Mouse (Mus musculus) skeletal muscle tissue, adult 2 months (tissue): ENCODE results near the gene Pp2d1.

Experiments used
- DNase-seq: peaks from one replicate; pipeline ENCODE4 v3.0.0-alpha.2; 2012; ENCODE audit warnings: low read depth, low spot score

The Pp2d1 gene

GRCm38 (mm10) chr17:53566161-53566918 is 27.1 kb upstream of the Pp2d1 start, which contains the start of gene Kat2b:
Gene Kat2b, plus strand, starts transcription at chr17:53566861.
- DNase-seq, result peak; percentile 63

DNA sequence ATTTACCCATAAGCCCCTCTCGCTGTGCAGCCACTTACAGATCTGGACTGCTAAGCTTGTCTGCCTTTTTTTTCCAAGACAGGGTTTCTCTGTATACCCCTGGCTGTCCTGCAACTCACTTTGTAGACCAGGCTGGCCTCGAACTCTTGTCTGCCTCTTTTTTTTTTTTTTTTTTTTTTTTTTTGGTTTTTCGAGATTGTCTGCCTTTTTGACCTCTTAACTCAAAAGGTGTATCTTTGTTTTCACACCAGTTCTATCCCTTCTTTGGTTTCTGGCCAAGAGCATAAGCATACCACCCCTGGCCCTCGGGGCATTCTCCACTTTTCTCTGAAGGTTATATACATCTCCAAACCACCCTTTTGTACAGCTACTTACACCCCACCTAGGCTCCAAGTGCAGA is 25.6 kb upstream of the Pp2d1 start:
- no peak for DNase-seq

- no peak for DNase-seq
Observed at GRCm38 (mm10) chr17:53561458-53562029, 22.3 kb upstream of the Pp2d1 start.

- no peak for DNase-seq
Observed at GRCm38 (mm10) chr17:53559646-53560045, 20.4 kb upstream of the Pp2d1 start.

- DNase-seq, result no peak
Observed at GRCm38 (mm10) chr17:53557443-53557842, 18.2 kb upstream of the Pp2d1 start.

DNA sequence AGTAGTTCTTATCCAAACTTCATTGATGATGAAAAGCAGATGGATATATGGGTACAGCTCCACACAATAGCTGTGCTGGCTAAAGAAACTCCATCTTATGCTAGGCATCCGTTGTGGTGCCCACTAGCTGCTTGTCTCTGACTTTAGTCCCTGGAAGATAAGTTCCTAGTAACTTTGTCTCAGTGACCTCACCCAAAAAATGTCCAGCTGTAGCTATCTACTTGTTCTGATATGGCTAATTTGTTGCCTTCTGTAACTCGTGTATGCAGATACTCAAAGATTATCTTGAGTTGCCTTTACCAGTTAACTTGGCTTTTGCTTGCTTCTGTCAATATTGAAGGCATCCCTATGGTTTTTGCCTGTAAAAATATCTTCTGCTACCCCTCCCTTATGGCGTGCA is 15.6 kb upstream of the Pp2d1 start:
- no peak for DNase-seq

GRCm38 (mm10) chr17:53554088-53554487 is 14.8 kb upstream of the Pp2d1 start:
- no peak for DNase-seq

DNA sequence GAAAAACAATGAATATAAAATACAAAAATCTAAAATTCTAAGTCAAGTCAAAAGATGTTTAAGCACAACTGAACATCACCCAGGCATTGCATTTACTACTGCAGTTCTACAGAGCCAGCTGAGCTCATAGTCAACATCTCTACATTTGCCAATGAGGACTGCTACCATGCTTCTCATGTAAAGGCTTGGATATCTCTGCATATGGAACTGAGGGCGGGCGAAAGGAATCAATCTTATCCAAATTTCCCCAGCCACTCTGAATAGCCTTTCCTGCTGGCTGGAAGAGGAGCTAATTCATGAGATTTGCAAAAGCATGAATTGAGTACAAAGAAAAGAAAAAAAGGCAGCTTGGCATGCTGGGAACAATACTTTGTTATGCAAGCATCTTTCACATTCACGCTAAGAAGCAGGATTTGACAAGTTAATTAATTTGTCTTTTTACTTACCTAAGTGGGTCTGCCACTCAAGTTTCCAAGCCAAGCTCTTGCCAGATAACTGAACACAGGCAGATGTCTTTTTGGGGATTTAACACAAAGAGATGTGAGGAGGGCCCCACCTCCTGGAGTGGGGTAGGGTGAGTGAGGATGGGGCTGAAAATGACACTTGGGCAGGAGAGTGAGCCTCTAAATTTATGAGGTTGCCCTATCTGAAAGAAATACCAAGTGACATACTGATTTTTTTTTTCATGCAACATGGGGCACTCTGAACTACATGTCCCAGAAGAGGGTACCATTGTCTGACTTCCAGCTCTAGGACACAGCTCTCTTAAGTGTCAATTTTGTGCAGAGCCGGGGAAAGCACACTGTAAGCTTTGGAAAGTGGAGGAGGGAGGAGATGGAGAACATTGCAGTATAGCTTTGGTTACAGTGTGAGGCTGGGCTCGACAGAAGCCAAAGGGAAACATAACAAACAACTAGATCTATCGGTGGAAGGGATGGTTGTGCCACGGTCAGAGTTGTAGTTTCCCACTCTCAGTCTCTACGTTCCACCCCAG is 12.4 kb upstream of the Pp2d1 start:
- no peak for DNase-seq

- peak; percentile 12 for DNase-seq
Observed at GRCm38 (mm10) chr17:53543591-53544324, 4.5 kb upstream of the Pp2d1 start.

DNA sequence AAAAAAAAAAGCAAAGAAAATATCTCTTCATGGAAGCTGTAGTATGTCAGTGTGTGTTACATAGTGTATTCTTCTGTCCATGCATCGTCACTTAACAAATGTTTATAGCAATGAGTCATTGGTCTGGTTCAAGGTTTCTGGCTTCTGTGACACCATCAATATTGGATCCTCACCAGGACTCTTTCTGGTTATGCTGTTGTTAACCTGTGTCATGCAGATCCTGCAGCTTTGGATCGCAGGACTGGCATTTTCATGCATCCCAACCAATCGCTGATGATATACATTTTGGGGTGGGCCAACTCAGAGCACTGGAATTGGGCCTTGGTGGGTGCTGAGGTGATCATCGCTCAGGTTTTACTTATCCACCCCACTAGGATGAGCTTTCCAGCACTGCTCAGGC is 3.3 kb upstream of the Pp2d1 start:
- no peak for DNase-seq

GRCm38 (mm10) chr17:53532425-53532824 is 6.8 kb downstream of the Pp2d1 start:
- no peak for DNase-seq

GRCm38 (mm10) chr17:53531160-53531559 is 8.1 kb downstream of the Pp2d1 start:
- no peak for DNase-seq

GRCm38 (mm10) chr17:53528034-53528433 is 11.2 kb downstream of the Pp2d1 start:
- DNase-seq, result no peak

DNA sequence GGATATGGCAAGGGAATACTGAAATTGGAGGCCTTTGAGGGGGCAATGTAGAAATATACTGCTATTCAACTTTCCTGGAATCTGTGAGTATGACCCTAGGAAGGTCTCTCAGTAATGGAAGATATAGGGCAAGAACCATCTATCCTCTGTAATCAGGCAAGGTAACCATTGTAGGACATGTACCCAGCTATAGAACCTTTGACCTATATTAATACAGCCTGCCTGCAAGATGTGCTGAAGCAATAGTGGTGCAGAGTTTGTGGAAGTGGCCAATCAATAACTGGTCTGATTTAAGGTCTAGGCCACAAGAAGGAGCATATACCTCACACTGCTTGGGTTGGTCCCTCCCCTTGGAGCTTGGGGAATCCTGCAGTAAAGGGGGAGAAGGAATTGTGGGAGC is 18.7 kb downstream of the Pp2d1 start:
- no peak for DNase-seq

GRCm38 (mm10) chr17:53519364-53519763 is 19.9 kb downstream of the Pp2d1 start:
- no peak for DNase-seq

GRCm38 (mm10) chr17:53512311-53512951 is 26.8 kb downstream of the Pp2d1 start:
- peak; percentile 8 for DNase-seq

- no peak for DNase-seq
Observed at GRCm38 (mm10) chr17:53502966-53503365, 36.3 kb downstream of the Pp2d1 start.

- no peak for DNase-seq
Observed at GRCm38 (mm10) chr17:53489007-53489378, 50.3 kb downstream of the Pp2d1 start.

- no peak for DNase-seq
Observed at GRCm38 (mm10) chr17:53488291-53489006, 50.8 kb downstream of the Pp2d1 start.

DNA sequence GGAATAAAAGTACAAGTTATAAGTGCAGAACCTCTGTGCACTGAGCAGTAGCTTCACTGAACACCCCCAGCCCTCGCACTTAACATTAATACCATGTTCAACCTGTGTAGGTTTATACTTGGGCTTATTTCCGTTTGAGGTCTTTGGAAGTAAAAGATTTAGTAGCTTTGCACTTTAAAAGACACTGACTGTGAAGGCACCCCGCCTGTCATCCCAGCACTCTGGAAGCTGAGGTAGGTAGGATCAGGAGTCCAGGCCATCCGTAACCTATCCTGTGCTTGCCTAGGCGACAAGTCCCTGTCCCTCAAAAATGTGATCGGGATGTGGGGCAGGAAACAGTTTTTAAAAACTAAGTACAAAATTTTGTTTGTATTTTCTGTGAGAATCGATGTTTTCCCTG is 58.8 kb downstream of the Pp2d1 start:
- no peak for DNase-seq
